Mouse (Mus musculus): ENCODE measurements around the gene Atrn.

GRCm38 (mm10) chr2:131010566-131010965 is 104.3 kb downstream of the Atrn start:
- TF ChIP-seq GATA1 (IDR thresholded peaks at IDR 0.05; ENCODE audit: low read length) (no peak), TAL1 (IDR thresholded peaks at IDR 0.05; ENCODE audit: low read length) (no peak)
